Mouse (Mus musculus) telencephalon, adult 2 months (tissue): Measurements from ENCODE around the gene Eif4h.

Experiments
- DNase-seq: peaks from one replicate; pipeline ENCODE4 v3.0.0-alpha.2; 2011; ENCODE audit warnings: low read depth, low spot score

The Eif4h gene

GRCm38 (mm10) chr5:134607121-134607520, 32.2 kb downstream of the Eif4h start:
- DNase-seq = no peak

DNA sequence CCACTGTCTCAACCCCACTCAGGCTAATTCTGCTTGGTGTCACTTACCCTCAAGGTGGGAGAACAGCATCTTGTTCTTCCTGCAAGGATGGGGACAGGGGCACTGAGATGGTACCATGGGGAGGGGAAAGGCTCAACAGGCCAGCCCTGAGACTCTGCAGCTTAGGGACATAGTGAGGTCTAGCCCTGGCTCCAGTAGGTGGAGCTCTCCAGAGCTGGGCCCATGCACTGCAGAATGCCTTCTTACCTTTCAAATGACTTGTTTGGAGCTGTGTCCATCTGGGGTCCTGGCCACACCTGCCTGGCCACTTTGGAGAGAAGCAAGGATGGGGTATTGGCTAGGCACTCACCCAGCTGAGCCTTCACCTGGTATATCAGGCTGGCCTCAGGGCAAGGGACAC, 33.0 kb downstream of the Eif4h start:
- no peak for DNase-seq

- no peak for DNase-seq
These were observed 34.9 kb downstream of the Eif4h start for GRCm38 (mm10) chr5:134604376-134604775.

GRCm38 (mm10) chr5:134597711-134598110, 41.6 kb downstream of the Eif4h start:
- no peak for DNase-seq

GRCm38 (mm10) chr5:134593093-134593492, 46.2 kb downstream of the Eif4h start:
- no peak for DNase-seq

- DNase-seq = no peak
These were observed 47.2 kb downstream of the Eif4h start for GRCm38 (mm10) chr5:134592026-134592581.

- DNase-seq = no peak
These were observed 49.4 kb downstream of the Eif4h start for GRCm38 (mm10) chr5:134589900-134590299.

DNA sequence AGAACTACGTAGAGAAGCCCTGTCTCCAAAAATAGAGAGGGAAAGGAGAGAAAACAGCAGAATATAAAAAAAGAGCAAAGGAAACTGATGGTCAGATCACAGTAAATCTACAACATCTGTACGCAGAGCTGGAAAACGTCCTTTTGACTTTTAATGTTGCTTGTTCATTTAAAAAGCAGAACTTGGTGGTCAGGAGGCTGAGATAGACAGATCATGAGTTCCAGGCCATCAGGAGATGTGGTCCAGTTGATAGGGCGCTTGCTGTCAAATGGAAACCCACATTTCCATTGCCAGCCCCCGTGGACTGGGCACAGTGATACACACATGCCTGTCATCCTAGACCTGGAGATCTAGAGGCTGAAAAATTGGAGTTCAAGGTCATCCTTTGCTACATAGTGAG, 54.5 kb downstream of the Eif4h start:
- no peak for DNase-seq

GRCm38 (mm10) chr5:134583884-134584213, 55.4 kb downstream of the Eif4h start:
- DNase-seq = no peak

DNA sequence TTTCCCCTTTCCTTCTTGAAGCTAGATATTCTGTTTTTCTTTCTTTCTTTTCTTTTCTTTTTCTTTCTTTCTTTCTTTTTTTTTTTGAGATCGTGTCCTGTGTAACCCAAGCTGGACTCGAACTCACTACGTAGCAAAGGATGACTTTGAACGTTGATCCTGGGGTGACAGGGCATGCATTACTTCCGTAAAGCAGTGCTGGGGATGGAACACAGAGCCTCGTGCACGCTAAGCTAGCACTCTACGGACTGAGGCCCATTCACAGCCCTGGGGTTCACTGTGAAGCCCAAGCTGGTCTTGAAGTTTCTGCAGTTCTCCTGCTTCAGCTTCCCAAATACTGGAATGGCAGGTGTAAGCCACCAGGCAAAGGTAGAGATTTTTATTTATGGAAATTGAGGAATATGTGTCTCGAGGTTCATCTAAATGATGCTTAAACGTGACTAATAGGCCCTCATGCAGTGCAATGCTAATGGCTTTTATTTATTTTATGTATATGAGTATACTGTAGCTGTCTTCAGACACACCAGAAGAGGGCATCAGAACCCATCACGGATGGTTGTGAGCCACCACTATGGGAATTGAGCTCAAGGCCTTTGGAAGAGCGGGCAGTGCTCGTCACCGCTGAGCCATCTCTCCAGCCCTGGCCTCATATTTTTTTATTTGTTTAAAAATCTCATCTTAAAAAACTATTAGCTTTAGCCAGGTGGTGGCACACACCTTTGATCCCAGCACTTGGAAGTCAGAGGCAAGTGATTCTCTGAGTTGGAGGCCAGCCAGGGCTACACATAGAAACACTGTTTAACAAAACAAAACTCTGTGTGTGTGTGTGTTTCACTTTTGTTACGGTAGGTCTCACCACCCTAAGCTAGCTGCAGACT, 56.0 kb downstream of the Eif4h start:
- DNase-seq = no peak

DNA sequence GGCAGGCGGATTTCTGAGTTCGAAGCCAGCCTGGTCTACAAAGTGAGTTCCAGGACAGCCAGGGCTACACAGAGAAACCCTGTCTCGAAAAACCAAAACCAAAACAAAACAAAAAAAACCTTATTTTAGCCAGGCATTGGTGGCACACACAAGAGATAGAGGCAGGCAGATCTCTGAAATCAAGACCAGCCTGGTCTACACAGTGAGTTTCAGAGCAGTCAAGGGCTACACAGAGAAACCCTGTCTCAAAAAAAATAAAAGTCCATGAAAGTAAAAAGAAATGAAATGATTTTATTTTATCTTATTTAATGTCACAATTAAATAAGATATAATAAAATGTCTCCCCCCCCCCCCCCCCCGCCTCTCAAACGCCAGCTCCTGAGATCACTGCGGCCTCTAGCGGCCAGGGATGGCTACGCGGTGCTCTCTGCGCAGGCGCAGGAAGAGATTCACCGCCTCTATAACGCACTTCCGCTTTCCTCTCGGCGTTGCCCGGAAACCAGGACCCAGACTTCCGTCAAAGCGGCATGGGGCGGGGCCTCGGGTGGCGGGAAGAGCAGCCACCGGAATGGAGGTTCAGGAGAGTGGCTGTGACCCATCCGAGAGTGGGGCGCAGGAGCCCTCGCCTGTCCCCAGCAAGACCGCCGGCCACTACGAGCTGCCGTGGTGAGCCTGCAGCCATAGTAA, 56.9 kb downstream of the Eif4h start:
- DNase-seq = peak; percentile 91

GRCm38 (mm10) chr5:134581146-134581545, 58.1 kb downstream of the Eif4h start, which contains the start of gene Rfc2:
TSS of gene Rfc2 (plus strand) at chr5:134581366.
- DNase-seq = no peak

DNA sequence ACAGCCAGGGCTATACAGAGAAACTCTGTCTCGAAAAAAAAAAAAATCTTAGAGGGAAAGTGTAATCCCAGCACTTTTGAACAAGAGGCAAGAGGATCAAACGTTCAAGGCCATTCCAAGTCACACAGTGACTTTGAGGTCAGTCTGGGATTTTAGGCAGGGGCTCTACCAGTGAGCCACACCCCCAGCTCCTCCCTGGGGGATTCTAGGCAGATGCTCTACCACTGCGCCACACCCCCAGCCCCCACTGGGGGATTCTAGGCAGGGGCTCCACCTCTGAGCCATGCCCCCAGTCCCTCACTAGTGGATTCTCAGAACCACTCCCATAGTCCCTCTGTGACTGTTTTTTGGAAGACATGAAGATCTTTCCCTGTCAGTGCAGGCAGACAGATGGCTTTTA, 60.2 kb downstream of the Eif4h start:
- no peak for DNase-seq

GRCm38 (mm10) chr5:134577534-134577933, 61.8 kb downstream of the Eif4h start:
- DNase-seq = no peak

GRCm38 (mm10) chr5:134576517-134577220, 62.6 kb downstream of the Eif4h start:
- no peak for DNase-seq

GRCm38 (mm10) chr5:134575833-134576232, 63.5 kb downstream of the Eif4h start:
- DNase-seq = no peak

DNA sequence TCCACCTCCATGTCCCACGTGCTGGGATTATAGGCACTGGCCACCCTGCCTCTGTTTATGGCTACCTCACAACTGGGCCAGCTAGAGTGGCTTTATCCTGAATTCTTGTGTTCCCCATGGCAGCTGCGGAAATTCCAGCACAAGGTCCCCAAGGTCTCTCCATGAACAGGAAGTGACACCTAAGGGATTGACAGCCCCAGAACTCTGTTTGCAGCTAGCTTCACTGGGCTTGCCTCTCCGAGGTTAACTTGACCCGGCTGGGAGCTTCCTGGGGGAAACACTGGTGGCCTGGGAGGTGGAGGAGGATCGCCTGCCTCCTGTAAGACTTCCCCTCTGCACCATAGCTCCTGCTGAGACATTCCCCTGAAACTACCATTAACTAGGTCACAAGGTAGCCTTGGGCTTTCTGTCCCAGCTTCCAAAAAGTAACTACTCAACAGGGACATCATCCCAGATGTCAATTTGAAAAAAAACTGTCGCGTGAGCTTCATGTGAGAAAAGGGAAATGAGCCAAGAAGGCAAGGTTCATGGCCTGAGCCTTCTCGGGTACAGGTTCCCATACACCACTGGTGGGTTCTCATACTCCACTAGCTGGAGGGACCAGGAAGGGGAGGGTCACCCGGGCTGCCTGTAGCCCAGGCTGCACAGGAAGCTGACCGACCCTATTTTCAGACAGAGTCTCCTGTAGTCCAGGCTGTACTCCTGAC, 66.6 kb downstream of the Eif4h start:
- DNase-seq = no peak

- DNase-seq = no peak
These were observed 67.4 kb downstream of the Eif4h start for GRCm38 (mm10) chr5:134571730-134572507.
